Mouse (Mus musculus): ENCODE measurements around the gene Atp13a5. TPM values are rescaled to one million over a fixed set of nuclear protein-coding genes. Genes with fewer than 3 reads are reported as not detected.

Gene Atp13a5
- polyA plus RNA-seq (2012; rRNA removed): 3.3 and 3.9 TPM in 2 replicates

DNA sequence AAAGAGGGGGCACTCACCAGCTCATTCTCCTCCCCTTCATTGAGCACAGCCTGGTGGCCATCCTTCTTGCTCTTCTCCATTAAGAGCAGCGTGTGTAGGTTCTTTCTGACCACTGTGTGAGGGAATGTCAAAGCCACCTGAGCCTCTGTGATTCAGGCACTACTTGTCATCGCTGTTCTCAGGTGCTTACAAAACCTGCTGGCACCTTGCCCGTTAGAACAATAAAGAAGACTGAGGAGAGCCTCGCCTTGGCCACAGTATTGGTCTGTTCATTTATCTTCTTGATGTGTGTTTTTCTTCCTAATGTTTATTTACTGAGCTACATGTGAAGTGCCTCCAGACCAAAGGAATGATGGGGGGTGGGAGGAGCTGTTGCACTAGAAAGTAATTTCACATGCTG, at the start of gene Atp13a5:
Atp13a5 (minus strand) TSS at position 275 of the 400 bp plus-strand sequence.

DNA sequence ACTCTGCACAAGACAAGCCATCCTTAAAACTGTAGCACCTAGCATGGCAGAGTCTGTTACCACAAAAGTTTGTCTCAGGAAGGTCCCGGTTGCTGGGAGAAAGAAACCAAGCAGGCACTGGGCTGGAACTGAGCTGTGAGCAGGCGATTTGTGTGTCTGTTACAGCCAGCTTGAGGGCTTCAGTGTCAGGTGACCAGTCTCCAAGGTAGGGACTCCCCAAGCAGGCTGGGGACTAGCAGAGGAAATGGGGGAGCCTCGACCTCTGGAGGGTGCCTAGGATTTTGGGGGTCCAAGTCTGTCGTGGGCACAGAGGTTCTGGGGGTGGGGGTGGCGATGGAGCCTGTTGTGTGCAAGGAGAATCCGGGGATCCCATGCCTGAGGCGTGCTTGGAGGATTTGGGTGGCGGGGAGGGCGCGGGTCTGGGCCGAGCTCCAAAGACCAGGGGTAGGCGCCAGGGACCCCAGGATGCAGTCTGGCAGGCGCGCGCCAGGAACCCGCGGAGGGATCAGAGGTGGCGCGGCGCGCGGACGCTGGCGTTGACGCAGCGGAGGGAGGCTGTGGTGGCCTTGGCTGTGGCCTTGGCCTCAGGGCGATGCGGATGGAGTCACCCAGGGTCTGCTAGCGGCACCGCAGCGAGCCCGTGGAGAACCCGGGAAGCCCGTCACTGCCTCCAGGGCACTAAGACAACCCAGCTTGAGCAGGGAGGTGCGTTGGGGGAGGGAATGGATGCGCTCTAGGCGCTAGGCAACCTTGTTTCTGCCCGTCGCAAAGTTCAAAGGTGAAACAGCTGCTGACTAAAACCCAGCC, 168.7 kb downstream of the Atp13a5 start, which contains the start of gene Hrasls:
Hrasls (plus strand) TSS at position 91 of the 807 bp plus-strand sequence.

Other genes starting within 250 kb of the Atp13a5 start
- gene Hrasls, start 169.0 kb downstream of the Atp13a5 start, polyA plus RNA-seq (2012; rRNA removed): 4.2 and 4.5 TPM in 2 replicates
- 2.7 and 5.8 TPM in 2 replicates for gene Atp13a4, start 166.1 kb upstream of the Atp13a5 start, polyA plus RNA-seq (2012; rRNA removed)
- gene Opa1, start 200.6 kb upstream of the Atp13a5 start, polyA plus RNA-seq (2012; rRNA removed): 41.8 and 42.9 TPM in 2 replicates

Data from central nervous system, embryonic 18 days (tissue).